Mouse (Mus musculus) natural killer cell, adult 2 months (primary cell): ENCODE data around the gene Lamb1.

ENCODE experiments used
- DNase-seq, 2 experiments: peaks; one replicate each; pipeline ENCODE4 v3.0.0; 2022; ENCODE audit warnings: low spot score in 2 of 2

Lamb1 gene

DNA sequence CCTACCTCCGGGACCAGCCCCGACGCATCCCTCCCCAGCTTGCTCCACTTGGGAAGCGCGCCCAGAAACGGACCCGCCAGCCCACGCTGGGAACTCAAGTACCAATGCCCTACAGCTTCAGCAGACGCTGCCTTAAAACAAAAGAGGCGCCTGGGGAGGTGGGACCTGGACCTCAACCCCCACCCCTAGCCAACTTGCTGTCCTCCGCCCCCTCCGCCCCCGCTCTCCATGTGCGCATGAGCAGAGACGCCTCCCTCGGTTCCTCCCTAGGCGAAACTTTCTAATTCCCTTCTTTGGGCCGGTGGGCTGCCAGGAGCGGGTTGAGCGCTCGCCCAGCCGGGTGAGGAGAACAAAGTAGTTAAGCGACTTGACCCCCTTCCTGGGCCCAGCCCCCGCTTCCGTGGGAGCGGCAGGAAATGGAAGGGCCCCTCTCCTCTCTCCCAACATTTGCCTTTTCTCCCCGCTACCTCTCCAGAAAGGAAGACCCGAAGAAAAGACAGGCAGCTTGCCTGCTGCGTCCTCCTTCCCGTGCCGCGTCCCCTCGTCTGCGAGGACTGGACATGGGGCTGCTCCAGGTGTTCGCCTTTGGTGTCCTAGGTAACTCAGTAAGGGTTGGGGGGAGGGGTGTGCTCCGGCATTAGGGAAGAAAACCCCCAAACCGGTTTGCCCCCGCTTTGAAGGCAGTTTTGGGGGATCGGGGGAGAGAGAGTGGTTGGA, at the start of gene Lamb1:
Gene Lamb1 (plus strand): TSS at position 230 of the 717 bp plus-strand sequence.
- DNase-seq = no peak

DNA sequence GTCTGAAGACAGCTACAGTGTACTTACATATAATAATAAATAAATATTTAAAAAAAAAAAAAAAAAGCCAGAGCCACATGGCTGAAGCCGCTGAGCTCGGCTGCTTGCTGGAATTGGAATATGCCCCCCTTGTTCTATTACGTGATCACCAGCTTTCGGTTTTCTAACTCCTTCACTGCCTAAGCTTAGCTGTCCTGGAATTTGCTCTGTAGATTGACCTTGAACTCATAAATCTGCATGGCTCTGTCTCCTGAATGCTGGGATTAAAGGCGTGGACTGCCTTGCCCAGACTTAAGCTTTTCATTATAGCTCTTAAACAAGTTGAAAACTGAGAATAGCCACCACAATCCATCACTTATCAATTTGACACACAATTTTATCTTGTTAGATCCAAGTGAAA, 47.8 kb upstream of the Lamb1 start:
- DNase-seq = no peak

DNA sequence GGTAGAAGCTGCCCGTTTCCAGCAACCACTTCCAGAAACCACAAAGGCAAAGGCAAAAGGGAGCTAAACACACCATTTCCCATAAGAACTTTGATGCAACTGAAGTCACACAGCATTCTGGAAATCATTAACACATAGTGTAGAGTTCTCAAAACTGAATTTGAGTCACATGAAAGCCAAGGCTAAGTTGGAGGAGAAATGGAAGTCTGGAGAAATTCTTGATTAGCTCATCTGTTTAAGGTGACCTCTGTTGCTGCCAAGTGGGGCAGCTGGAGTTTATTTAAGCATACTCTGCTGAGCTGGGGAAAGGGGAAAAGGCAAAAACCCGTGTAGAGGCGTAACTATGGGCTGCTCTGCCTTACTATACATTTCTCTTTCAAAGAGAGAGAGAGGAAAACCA, 46.3 kb upstream of the Lamb1 start:
- DNase-seq = no peak

GRCm38 (mm10) chr12:31221522-31221921, 43.5 kb upstream of the Lamb1 start:
- DNase-seq = no peak

DNA sequence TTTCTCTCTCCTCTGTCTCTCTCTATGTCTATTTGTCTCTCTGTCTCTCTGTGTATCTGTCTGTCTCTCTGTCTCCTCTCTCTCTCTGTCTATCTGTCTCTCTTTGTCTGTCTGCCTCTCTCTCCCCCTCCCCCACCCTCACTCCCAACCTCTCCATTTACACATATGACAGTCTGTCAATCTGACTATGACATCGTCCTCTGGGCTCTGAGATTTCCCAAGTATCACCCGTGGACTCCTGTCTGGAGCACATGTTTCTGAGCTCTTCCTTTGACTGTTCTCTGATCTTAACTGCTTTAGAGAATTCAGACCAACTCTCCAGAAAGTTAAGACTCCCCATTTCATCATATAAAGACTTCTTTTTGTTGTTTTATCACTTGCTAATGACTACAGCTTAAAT, 42.8 kb upstream of the Lamb1 start:
- DNase-seq = no peak

GRCm38 (mm10) chr12:31222741-31223140, 42.3 kb upstream of the Lamb1 start:
- DNase-seq = no peak

GRCm38 (mm10) chr12:31225451-31225850, 39.6 kb upstream of the Lamb1 start:
- DNase-seq = no peak

GRCm38 (mm10) chr12:31227167-31227566, 37.9 kb upstream of the Lamb1 start:
- no peak for DNase-seq

DNA sequence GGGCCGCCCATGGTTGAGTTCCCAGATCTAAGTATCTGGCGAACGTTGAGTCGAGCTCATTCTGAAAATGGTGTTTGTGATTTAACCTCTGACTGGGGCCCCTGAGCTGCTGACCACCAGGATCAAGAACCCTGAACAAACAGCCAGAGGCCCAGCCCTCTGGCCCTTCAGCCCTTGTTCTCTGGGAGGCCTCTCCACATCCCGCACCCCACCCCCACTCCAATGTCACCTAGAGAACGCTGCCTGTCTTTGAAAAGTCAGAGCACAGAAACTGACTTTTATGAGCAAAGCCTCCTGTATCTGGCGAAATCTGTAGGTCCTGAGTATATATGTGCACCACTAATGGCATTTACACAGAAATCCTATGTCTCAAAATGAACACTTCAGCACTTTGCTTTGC, 36.2 kb upstream of the Lamb1 start:
- DNase-seq = no peak

DNA sequence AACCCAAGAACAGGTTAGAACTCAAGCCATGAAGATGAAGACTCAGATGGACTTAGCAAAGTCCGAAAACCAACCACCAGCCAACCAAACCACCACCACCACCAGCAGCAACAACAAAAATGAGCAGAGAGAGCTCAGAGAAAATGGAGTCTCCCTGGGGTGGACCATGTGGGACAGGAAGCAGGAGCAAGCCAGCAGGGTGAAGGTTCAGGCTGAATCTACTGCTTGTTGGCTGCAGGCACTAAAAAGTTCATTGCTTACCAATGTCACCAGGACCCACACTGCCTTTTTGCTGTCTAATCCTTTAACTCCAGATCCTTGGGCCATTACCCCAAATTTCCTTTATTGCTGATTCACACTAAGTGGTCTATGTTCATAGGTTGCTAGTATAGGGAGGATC, 32.4 kb upstream of the Lamb1 start:
- DNase-seq = no peak

DNA sequence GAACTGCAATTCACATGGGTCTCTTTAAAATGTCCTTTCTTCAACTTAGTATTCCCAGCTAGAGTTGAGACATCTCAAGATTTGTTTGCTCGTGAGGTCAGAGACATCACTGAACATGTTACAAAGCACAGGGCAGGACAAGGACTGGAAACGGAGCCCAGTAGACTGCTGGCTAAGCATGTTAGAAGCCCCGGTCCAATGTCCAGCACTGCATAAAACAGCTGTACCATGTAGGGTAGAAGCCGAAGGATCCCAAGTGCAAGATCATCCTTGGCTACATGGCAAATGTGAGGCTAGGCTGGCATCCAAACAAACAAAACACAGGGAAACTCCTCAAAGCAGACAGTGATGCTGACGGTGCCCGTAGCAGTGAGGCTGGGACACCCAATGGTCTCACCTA, 30.0 kb upstream of the Lamb1 start:
- DNase-seq = no peak

GRCm38 (mm10) chr12:31236861-31237595, 28.0 kb upstream of the Lamb1 start:
- no peak for DNase-seq

DNA sequence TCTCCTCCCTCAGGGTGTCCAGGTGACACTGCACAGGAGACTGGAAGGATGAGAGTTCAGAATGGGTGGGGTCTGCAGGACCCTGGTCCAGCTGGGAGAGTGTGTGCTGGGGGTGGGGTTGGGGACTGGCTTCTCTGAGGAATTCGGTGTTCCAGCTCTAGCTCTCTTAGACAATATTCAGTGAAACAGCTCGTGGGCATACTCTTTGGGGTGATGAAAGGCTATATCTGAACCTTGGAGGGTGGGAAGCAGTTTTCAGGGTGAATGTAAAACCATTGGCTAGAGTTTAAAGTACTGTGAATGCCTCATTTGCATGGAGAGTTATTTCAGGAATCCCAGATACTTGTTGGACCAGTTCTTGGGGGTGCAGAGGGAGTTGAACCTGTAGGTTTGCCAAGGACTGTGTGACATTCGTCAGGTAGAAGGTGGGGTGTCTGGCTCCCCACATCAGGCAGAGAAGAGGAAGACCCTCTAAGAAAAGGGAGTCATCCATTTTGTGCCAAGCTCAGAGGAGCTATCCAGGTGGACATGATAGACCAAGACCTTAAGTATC, 25.9 kb upstream of the Lamb1 start:
- no peak for DNase-seq

DNA sequence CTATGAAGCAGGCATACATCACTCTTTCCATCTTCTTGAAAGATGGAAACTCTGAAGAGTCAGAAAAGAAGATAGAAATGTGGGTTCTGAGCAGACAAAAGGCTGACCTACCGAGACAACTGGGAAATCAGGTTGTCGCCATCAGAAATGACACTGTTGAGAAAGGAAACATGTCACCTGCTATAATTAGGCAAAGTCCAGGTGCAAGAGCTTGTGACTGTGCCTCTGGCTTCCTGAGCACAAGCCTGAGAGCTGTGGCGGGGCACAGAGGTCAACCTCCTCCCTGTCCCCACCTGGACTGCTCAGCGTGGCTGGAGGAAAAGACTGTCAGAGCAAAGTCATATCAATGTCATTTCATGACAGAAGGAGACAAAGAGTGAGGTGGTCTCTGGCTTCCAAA, 25.2 kb upstream of the Lamb1 start:
- no peak for DNase-seq

- DNase-seq = no peak
Measured at GRCm38 (mm10) chr12:31240470-31240869, 24.6 kb upstream of the Lamb1 start, which contains the start of gene Gm6993. TSS of gene Gm6993 (plus strand) at chr12:31240770.

DNA sequence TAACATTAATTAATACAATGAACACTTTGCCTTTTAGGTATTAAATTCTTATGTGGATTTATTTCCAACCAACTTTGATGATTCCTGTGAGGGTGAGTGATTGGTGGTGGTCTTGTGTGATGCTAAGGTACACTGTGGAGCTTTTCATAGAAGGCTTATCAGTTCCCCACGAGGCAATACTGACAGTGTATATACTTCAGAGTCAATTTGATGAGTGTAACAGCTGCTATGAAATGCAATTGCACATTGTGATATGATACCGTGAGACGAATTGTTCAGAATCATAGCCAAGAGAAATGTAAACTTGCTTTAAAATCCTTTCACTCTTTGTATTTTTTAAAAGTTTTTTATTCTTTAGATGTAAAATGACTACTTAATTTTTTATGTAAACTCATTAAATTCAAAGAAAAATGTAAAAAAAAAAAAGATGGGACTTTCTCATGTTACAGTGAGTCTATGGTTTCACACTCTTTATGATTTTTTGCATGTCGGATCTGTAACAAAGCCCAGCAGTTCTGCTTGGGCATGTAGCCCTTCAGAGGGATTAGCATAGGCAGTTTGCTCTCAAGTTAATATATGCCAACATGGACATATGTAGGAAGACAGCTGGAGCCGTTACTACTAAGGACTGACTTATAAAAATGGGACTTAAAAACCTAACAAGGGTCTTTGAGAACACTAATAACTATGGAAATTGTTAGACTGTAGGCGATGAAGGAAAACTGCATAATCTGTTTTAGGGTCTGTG, 23.3 kb upstream of the Lamb1 start:
- no peak for DNase-seq

GRCm38 (mm10) chr12:31244001-31244400, 21.0 kb upstream of the Lamb1 start:
- no peak for DNase-seq

DNA sequence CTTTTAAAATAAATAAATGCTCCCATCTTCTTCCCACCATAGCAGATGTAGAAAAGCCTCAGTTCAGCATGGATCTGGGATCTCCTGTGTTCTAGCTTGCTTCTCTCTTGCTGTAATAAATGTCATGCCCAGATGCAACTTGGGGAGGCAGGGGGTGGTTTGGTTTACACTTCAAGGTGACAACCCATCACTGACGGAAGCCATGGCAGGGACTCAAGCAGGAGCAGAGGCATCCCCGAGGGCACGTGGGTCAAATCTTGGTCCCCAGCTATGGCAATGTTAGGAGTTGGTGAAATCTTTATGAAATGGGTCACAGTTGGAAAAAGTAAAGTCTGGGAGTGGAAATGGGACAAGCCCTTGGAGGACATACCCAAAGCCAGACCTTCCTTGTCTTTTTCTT, 20.3 kb upstream of the Lamb1 start:
- DNase-seq = no peak

- no peak for DNase-seq
Measured at GRCm38 (mm10) chr12:31246153-31246552, 18.9 kb upstream of the Lamb1 start.

DNA sequence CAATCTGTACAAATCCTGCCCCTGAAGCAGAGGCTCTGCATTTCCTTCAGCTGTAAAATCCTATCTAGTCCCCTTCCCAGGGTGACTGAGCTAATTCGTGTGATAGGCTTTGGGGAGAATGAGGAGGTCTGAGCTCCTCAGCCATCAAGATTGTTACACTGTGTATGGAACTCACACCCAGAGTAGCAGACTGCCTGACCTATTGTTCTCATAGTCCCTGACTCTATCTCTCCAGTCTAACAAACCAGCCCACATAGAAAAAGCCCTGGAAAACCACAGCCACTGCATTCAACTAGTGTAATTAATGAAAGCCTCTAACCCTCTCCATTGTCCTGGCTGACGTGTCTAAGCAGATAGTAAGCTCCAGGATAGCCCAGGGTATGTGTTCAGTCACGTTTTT, 18.4 kb upstream of the Lamb1 start:
- no peak for DNase-seq

DNA sequence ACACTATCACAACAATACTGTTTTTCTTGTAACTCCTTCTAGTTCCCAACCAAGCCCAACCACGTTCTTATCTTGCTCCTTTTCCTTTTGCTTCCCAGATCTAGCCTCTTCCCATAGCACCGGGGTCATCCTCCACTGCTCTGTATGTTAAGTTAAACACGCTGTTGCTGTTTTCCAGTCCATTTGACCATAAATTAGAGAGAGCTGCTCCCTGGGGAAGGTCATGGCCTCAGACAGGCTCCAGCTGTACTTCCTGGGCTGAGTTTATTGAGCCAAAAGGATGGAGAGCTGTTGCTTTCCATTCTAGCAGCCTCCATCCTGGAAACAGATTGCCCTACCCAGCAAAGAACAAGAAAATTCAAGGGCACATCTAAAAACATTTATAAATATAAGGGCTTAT, 16.9 kb upstream of the Lamb1 start:
- DNase-seq = no peak

- DNase-seq = no peak
Measured at GRCm38 (mm10) chr12:31248681-31249080, 16.4 kb upstream of the Lamb1 start.
